Mouse (Mus musculus): ENCODE results near the gene Mta1. TPM values are rescaled to one million over a fixed set of nuclear protein-coding genes. Genes with fewer than 3 reads are reported as not detected.

Gene Mta1
- polyA plus RNA-seq, 1 experiment from 2014 or later = 18.7 TPM

- Histone ChIP-seq H3K27me3 (no peaks in the 10 kb centered on the region), H3K4me2 (replicated peaks) (no peak overlapping the region), H3K4me1 (peaks cover 7% of the 10 kb centered on the region; the same call in 1 of the 2 replicates), H3K36me3 (peaks cover 78% of the 10 kb centered on the region), H3K27ac (no peak overlapping the region), H3K9me3 (no peaks in the 10 kb centered on the region), H3K4me3 (no peak overlapping the region), H3K9ac (no peak overlapping the region)
- no peak for ATAC-seq (ENCODE audit: low FRiP score, low read depth)
- WGBS = 86% methylated on average over 16 of the region's 16 CpGs
These were observed 16.9 kb downstream of the Mta1 start for GRCm38 (mm10) chr12:113114856-113115538.

GRCm38 (mm10) chr12:113119516-113120410 is 21.7 kb downstream of the Mta1 start:
- Histone ChIP-seq H3K27ac (no peak overlapping the region), H3K4me3 (no peak overlapping the region), H3K36me3 (peaks cover 95% of the 10 kb centered on the region), H3K4me2 (replicated peaks) (no peak overlapping the region), H3K27me3 (no peaks in the 10 kb centered on the region), H3K9ac (no peak overlapping the region), H3K4me1 (no peaks in the 10 kb centered on the region), H3K9me3 (no peaks in the 10 kb centered on the region)
- peak; percentile 52; the same call in 1 of the 2 replicates for ATAC-seq (ENCODE audit: low FRiP score, low read depth)
- 85% methylated on average over 20 of the region's 20 CpGs for WGBS

GRCm38 (mm10) chr12:113124726-113125125 is 26.6 kb downstream of the Mta1 start:
- Histone ChIP-seq H3K36me3 (peaks cover 100% of the 10 kb centered on the region), H3K9ac (no peak overlapping the region), H3K4me2 (replicated peaks) (no peak overlapping the region), H3K27me3 (no peaks in the 10 kb centered on the region), H3K9me3 (no peaks in the 10 kb centered on the region), H3K4me3 (no peak overlapping the region), H3K4me1 (no peaks in the 10 kb centered on the region), H3K27ac (no peak overlapping the region)
- no peak for ATAC-seq (ENCODE audit: low FRiP score, low read depth)
- 75% methylated on average over 6 of the region's 6 CpGs for WGBS

GRCm38 (mm10) chr12:113130732-113131131 is 32.7 kb downstream of the Mta1 start:
- 96% methylated on average over 8 of the region's 8 CpGs for WGBS
- no peak for ATAC-seq (ENCODE audit: low FRiP score, low read depth)

GRCm38 (mm10) chr12:113131601-113132000 is 33.5 kb downstream of the Mta1 start:
- H3K27ac ChIP-seq = no peak overlapping the region
- no peaks in the 10 kb centered on the region for H3K9me3 ChIP-seq
- no peaks in the 10 kb centered on the region for H3K27me3 ChIP-seq
- WGBS = 98% methylated on average over 14 of the region's 14 CpGs
- H3K4me1 ChIP-seq = no peaks in the 10 kb centered on the region
- H3K36me3 ChIP-seq = peaks cover 100% of the 10 kb centered on the region
- no peak for ATAC-seq (ENCODE audit: low FRiP score, low read depth)
- no peak overlapping the region for H3K4me3 ChIP-seq
- H3K4me2 ChIP-seq (replicated peaks) = no peak overlapping the region
- H3K9ac ChIP-seq = no peak overlapping the region

More at GRCm38 (mm10) chr12:113130732-113131131, 32.7 kb downstream of the Mta1 start:
- Histone ChIP-seq H3K4me1 (no peaks in the 10 kb centered on the region), H3K9me3 (no peaks in the 10 kb centered on the region), H3K9ac (no peak overlapping the region), H3K36me3 (peaks cover 100% of the 10 kb centered on the region), H3K4me2 (replicated peaks) (no peak overlapping the region), H3K27me3 (no peaks in the 10 kb centered on the region), H3K4me3 (no peak overlapping the region), H3K27ac (no peak overlapping the region)

- WGBS = 67% methylated on average over 2 of the region's 2 CpGs
- H3K9ac ChIP-seq = no peak overlapping the region
- no peaks in the 10 kb centered on the region for H3K27me3 ChIP-seq
- H3K4me2 ChIP-seq (replicated peaks) = no peak overlapping the region
- no peak overlapping the region for H3K27ac ChIP-seq
- H3K9me3 ChIP-seq = no peaks in the 10 kb centered on the region
- ATAC-seq (ENCODE audit: low FRiP score, low read depth) = no peak
- H3K4me1 ChIP-seq = no peaks in the 10 kb centered on the region
- H3K4me3 ChIP-seq = no peak overlapping the region
- H3K36me3 ChIP-seq = peaks cover 100% of the 10 kb centered on the region
These were observed 34.5 kb downstream of the Mta1 start for GRCm38 (mm10) chr12:113132567-113132966.

- 86% methylated on average over 9 of the region's 9 CpGs for WGBS
- Histone ChIP-seq H3K4me2 (replicated peaks) (no peak overlapping the region), H3K9me3 (no peaks in the 10 kb centered on the region), H3K27me3 (no peaks in the 10 kb centered on the region), H3K4me3 (no peak overlapping the region), H3K9ac (no peak overlapping the region), H3K4me1 (no peaks in the 10 kb centered on the region), H3K36me3 (peaks cover 100% of the 10 kb centered on the region), H3K27ac (no peak overlapping the region)
- no peak for ATAC-seq (ENCODE audit: low FRiP score, low read depth)
These were observed 35.2 kb downstream of the Mta1 start for GRCm38 (mm10) chr12:113133260-113133659.

- Histone ChIP-seq H3K4me3 (no peak overlapping the region), H3K27me3 (no peaks in the 10 kb centered on the region), H3K4me1 (peaks cover 6% of the 10 kb centered on the region), H3K27ac (no peak overlapping the region), H3K9ac (no peak overlapping the region), H3K9me3 (no peaks in the 10 kb centered on the region), H3K4me2 (replicated peaks) (no peak overlapping the region), H3K36me3 (peaks cover 99% of the 10 kb centered on the region)
- no peak for ATAC-seq (ENCODE audit: low FRiP score, low read depth)
- WGBS = 79% methylated on average over 5 of the region's 5 CpGs
These were observed 35.9 kb downstream of the Mta1 start for GRCm38 (mm10) chr12:113133861-113134403.

- 93% methylated on average over 4 of the region's 4 CpGs for WGBS
- H3K4me1 ChIP-seq = peaks cover 12% of the 10 kb centered on the region
- H3K9me3 ChIP-seq = no peaks in the 10 kb centered on the region
- H3K4me2 ChIP-seq (replicated peaks) = no peak overlapping the region
- no peak overlapping the region for H3K27ac ChIP-seq
- peaks cover 93% of the 10 kb centered on the region for H3K36me3 ChIP-seq
- ATAC-seq (ENCODE audit: low FRiP score, low read depth) = no peak
- H3K27me3 ChIP-seq = no peaks in the 10 kb centered on the region
- H3K9ac ChIP-seq = no peak overlapping the region
- H3K4me3 ChIP-seq = no peak overlapping the region
These were observed 36.4 kb downstream of the Mta1 start for GRCm38 (mm10) chr12:113134502-113134901.

- peaks cover 5% of the 10 kb centered on the region for H3K27me3 ChIP-seq
- 87% methylated on average over 7 of the region's 7 CpGs for WGBS
- H3K27ac ChIP-seq = no peak overlapping the region
- H3K4me3 ChIP-seq = no peak overlapping the region
- no peak overlapping the region for H3K9ac ChIP-seq
- peaks cover 17% of the 10 kb centered on the region for H3K4me1 ChIP-seq
- H3K36me3 ChIP-seq = peaks cover 84% of the 10 kb centered on the region
- no peak for ATAC-seq (ENCODE audit: low FRiP score, low read depth)
- no peak overlapping the region for H3K4me2 ChIP-seq (replicated peaks)
- no peaks in the 10 kb centered on the region for H3K9me3 ChIP-seq
These were observed 37.3 kb downstream of the Mta1 start for GRCm38 (mm10) chr12:113135401-113135800.

- no peak overlapping the region for H3K27ac ChIP-seq
- no peak for ATAC-seq (ENCODE audit: low FRiP score, low read depth)
- no peak overlapping the region for H3K4me3 ChIP-seq
- H3K36me3 ChIP-seq = peaks cover 73% of the 10 kb centered on the region
- no peak overlapping the region for H3K9ac ChIP-seq
- peaks cover 16% of the 10 kb centered on the region for H3K27me3 ChIP-seq
- peaks cover 21% of the 10 kb centered on the region for H3K4me1 ChIP-seq
- no peak overlapping the region for H3K4me2 ChIP-seq (replicated peaks)
- 83% methylated on average over 17 of the region's 17 CpGs for WGBS
- H3K9me3 ChIP-seq = no peaks in the 10 kb centered on the region
These were observed 38.5 kb downstream of the Mta1 start for GRCm38 (mm10) chr12:113136492-113137020.

Measured in limb, embryonic 13.5 days (tissue).